Mouse (Mus musculus) regulatory T cell (primary cell): ENCODE results near the gene Ccser2.
"Not testable (repeated sequence)": the region's sequence is repeated elsewhere in the genome, so short reads cannot be mapped to it uniquely, and the experiment has no call there.

Experiments
- in situ Hi-C: fragments of 300-600 bp; cut with MboI, MseI; formaldehyde crosslinking; loops from one replicate; pipeline ENCODE4 v1.15.1; 2025; ENCODE audit warnings: high pct_unique_total_duplicates

Gene Ccser2

GRCm38 (mm10) chr14:36968628-36969147 is at the start of gene Ccser2:
Ccser2 (minus strand) TSS chr14:36968777.
- in situ Hi-C loops, result loop anchor here (5.0 kb wide), 1 partner anchor 169 kb away; the partner anchor contains the start of gene Ghitm

- in situ Hi-C loops, result loop anchor here (10.0 kb wide), 1 partner anchor 1141 kb away; no protein-coding TSS in a partner anchor
Observed at GRCm38 (mm10) chr14:37015894-37016293, 47.3 kb upstream of the Ccser2 start.

DNA sequence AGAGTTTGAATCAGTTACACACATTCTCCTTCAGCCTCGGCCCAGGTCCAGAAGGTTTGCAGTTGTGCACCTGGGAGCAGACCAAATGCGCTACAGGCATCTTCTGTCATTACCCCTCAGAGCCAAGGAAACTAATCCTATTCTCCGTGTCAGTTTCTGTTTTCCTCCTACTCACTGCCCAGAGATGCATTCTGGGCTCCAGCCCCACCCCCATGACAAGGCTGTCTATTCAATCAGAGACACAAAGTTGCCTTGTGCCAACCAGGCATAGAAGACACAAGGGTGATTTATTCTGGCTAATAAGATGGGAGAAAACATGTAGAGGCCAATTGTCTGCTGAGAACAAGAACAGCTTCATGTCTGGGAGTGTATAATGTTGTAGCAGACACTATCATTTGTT is 45.1 kb upstream of the Ccser2 start:
- in situ Hi-C loops, result loop anchor here (10.0 kb wide), 1 partner anchor 1139 kb away; no protein-coding TSS in a partner anchor

DNA sequence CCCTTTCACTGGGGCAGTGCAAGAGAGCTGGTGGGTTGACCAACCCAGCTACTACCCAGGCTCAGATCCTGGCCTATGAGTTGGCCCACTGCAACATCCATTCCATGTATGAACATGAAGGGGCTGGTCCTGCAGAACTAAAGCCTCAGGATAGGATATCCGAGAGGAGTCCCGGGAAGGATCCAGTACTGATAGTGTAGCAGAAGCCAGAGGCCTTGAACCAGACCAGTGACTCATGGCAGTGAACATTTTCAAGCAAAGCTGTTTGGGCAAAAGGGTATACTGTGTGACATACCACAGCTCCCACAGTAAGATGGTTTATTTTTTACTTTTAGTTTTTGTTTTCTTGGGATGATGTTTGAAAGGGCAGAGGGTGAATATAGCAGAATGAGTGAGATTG is 41.1 kb upstream of the Ccser2 start:
- in situ Hi-C loops, result loop anchor here (10.0 kb wide), 1 partner anchor 1135 kb away; no protein-coding TSS in a partner anchor

DNA sequence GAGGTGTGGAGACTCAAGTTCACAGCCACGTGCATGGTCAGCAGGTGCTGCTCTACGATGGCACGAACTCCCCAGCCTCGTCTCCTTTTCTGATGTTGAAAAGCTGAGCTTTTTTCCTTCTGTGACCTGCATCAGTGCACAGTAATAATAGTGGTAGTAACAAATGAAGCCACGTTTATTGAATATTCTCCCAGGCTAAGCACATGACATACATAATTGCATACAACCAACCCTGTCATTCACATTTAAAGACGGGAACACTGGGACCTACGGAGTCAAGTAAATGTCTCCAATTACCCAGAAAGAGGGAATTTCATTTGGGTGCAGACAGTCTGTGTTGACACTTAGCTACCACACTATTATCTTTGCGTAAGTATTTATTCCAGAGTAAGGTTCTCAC is 37.9 kb upstream of the Ccser2 start:
- in situ Hi-C loops, result no loop called here

- in situ Hi-C loops, result no loop called here
Observed at GRCm38 (mm10) chr14:37005865-37006264, 37.3 kb upstream of the Ccser2 start.

DNA sequence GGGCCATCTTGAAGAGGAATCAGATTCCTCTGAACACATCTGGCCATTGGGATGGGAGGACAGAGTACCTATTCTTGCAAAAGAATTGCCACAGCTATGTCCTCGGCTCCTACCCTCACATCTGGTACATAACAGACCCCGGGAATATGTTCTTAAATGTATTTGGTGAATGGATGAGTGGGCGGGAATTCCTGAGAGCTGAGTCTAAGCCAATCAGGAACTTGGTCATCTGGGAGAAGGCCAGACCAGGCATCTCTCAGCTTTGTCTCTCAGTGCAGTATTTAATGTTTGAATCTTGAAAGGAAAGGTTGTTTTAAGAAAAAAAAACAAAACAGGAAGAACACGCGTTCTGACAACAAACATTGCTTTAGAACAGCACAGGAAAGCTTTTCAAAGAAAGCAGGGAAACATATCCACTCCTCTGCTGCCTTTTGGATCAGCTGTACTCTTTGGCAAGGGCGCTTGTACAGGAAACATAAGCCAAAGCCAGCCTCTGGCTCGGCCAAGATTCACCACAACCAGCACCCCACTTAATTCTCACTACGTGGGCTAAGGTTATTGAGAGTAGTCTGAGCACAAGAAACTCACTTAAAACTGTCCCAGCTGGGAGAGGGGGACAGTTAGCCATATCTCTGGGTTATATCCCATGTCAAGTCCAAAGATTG is 35.0 kb upstream of the Ccser2 start:
- in situ Hi-C loops, result no loop called here

- in situ Hi-C loops, result no loop called here
Observed at GRCm38 (mm10) chr14:37002852-37003251, 34.3 kb upstream of the Ccser2 start.

GRCm38 (mm10) chr14:37000780-37001179 is 32.2 kb upstream of the Ccser2 start:
- in situ Hi-C loops, result not testable (repeated sequence)

GRCm38 (mm10) chr14:36989784-36990183 is 21.2 kb upstream of the Ccser2 start:
- in situ Hi-C loops, result no loop called here

GRCm38 (mm10) chr14:36985693-36986092 is 17.1 kb upstream of the Ccser2 start:
- in situ Hi-C loops, result no loop called here

DNA sequence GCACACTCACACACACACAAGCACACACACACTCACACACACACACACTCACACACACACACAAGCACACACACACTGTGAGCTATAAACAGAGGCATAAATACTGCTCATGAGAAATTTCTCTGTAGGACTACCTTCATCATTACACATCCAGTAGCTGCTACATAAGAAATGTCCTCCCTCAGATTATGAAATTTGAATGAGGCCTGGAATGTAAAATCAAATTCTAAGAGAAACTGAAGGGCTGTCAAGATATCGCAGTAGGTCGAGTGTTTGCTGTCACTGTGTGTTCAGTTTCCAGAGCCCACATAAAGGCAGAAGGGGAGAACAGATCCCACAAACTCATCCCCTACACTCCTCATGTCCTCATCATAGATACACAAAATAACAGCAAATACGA is 6.4 kb upstream of the Ccser2 start:
- in situ Hi-C loops, result no loop called here

GRCm38 (mm10) chr14:36971211-36971610 is 2.6 kb upstream of the Ccser2 start:
- in situ Hi-C loops, result no loop called here

DNA sequence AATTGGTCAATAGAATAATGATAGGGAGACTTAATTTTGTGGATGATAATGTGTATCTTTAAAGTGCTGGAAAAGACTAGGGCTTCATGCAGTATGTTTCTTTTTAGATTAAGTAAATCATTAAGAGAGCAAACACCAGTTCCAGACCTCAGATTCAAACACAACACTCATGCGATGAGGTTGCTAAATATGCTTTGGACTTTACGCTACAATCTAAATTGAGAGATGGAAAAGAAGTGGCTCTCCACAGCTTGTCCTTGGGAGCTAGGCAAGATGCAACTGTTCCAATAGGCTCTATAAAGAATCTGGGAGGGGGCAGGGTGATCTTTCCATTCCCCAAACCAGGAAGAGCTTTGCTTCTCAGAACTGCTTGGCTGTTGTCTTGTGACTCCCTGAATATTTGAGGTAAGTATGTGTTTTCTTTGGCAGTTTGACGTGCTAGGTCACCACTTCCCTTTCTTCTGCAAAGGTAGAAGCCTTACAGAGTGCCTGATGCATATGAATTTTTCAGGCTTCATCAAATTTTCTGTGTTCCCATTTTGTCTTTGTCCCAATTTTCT is 1.4 kb upstream of the Ccser2 start:
- in situ Hi-C loops, result loop anchor here (5.0 kb wide), 1 partner anchor 167 kb away; the partner anchor contains the start of gene Ghitm

- in situ Hi-C loops, result loop anchor here (5.0 kb wide), 1 partner anchor 169 kb away; the partner anchor contains the start of gene Ghitm
Observed at GRCm38 (mm10) chr14:36968076-36968627, 425 bp downstream of the Ccser2 start.

DNA sequence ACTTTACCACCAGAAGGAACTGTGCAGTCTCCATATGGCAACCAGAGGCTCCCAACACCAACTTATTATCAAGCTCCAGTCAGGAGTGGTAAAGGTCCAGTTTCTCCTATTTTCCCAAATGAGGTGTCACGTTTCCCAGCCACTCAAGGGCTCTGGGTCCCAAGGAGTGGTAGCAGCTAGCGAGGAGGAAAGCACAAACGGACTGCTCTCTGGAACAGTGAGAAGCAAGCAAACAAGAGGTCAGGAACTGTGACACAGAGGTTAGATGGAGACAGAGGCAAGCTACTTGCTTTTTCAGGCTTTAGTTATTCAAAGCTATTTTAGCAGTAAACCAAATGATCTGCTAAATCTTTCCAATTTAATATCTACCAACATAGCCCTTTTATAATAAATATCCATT is 3.2 kb downstream of the Ccser2 start:
- in situ Hi-C loops, result loop anchor here (5.0 kb wide), 1 partner anchor 172 kb away; the partner anchor contains the start of gene Ghitm

DNA sequence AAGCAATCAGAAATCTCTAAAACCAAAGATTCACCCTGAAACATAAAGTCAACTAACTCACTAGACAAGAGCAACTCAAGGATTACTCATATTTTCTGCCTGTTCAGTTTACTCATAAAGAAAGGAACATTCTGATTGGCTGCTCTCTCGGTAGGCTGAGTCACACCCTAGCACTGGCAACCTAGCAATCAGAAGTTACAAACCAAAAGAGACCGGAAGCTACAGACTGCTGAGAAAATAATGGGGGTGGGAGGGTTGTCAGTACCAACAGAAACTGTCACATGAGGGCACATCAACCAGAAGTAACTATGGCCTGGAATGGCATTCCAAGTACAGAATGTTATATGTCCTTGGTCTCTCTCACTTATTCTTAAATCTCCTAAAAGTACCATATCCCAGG is 6.1 kb downstream of the Ccser2 start:
- in situ Hi-C loops, result no loop called here

DNA sequence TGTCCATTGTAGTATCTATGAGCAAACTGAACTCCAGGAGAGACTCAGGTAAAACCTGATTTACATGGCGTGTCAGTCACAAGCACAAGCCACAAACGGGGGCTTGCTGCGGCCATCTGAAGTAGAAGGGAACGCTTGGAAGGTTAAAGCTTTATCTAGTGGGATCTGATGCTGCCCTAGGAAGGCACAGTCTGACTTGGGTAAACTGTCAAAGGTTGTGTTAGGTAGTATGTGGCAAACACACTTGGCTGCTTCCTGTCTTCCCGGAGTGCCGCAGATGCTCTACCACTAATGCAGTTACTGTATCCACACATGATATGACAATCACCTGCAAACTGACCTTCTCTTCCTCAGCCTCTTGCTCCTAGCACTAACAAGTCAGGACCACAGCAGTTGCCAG is 10.9 kb downstream of the Ccser2 start:
- in situ Hi-C loops, result no loop called here

GRCm38 (mm10) chr14:36957261-36957660 is 11.3 kb downstream of the Ccser2 start:
- in situ Hi-C loops, result no loop called here

- in situ Hi-C loops, result no loop called here
Observed at GRCm38 (mm10) chr14:36956717-36957116, 11.9 kb downstream of the Ccser2 start.

GRCm38 (mm10) chr14:36952687-36953426 is 15.7 kb downstream of the Ccser2 start:
- in situ Hi-C loops, result no loop called here

DNA sequence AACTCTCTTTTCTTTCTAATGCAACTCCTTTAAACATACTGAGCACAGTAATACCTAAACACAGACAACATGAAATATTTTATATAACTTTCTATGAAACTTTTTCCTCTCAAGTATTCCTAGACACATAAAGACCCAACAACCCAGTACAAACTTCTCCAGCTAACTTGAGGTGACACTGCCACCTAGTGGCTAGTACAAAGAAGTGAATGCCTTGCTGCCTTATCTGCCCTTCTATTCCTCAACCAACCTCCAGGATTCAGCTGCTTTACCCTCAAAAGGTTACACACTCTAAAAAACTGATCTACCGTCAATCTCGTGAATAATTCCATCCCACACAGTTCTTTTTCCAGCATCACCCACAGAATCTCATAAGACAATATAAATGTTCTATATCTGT is 16.4 kb downstream of the Ccser2 start:
- in situ Hi-C loops, result no loop called here
